Mouse (Mus musculus) lung, postnatal 14 days (tissue): ENCODE data around the gene Gpha2.

ENCODE experiments used
- DNase-seq: peaks from one replicate; pipeline ENCODE4 v3.0.0; 2021

The Gpha2 gene

GRCm38 (mm10) chr19:6275740-6276389 is 49.7 kb downstream of the Gpha2 start:
- no peak for DNase-seq

- peak; percentile 98 for DNase-seq
These were observed 50.5 kb downstream of the Gpha2 start, which contains the start of gene Ehd1 for GRCm38 (mm10) chr19:6276426-6277421. Gene Ehd1, plus strand, starts transcription at chr19:6276725.
